Mouse (Mus musculus): ENCODE measurements around the gene Numa1.
"Not testable (repeated sequence)": the region's sequence is repeated elsewhere in the genome, so short reads cannot be mapped to it uniquely, and the experiment has no call there.

Gene Numa1

DNA sequence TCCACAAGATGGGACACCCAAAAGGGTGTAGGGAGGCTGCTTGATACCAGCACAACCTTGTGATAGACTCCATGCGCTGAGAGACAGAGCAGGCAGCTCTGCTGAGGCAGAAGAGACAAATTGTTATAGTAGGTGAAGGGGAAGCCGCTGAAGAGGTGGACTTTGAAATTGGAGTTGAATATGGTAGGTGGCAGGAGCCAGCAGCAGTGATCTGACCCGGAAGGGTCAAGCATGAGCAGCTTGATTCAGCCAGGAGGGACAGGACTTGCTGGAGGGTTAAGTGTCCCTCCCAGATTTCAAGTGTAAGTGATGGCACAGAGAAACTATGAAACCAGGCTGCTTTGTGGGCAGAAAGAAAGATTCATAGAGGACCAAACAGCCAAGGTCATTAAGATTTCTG lies 51.2 kb downstream of the Numa1 start:
- no peak for DNase-seq (ENCODE audit: low read depth)

DNA sequence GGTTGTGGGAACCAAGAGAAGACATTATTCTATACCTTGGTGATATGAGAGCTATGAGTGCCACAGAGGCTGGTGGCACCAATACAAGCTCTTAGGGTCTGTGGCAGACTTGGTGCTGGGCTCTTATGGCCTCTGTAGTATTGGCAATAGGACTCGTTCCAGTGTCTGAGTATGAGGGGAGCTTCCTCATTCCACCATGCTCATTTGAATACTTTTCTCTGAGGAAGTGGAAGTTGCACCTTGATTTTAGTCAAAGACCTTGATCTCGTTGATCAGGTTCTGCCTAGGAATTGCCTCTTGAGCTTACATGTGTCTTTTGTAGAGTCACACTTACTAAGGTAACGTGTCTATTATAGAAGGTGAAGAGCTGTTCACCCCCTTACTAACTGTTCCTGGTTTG lies 60.3 kb downstream of the Numa1 start:
- no peak for DNase-seq (ENCODE audit: low read depth)

DNA sequence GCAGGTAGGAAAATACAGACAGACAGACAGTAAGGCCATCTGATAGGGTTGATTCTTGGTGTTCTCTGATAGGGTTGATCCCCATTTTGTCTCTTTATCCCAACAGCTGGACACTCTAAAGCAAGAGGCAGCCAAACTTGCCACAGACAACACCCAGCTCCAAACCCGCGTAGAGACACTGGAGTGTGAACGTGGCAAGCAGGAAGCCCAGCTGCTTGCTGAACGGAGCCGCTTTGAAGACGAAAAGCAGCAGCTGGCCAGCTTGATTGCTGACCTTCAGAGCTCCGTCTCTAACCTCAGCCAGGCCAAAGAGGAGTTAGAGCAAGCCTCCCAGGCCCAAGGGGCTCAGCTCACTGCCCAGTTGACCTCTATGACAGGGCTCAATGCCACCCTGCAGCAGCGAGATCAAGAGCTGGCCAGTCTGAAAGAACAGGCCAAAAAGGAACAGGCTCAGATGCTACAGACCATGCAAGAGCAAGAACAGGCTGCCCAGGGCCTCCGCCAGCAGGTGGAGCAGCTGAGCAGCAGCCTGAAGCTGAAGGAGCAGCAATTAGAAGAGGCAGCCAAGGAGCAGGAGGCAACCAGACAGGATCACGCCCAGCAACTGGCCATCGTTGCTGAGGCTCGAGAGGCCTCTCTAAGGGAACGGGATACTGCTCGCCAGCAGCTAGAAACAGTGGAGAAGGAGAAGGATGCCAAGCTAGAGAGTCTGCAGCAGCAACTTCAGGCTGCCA lies 64.5 kb downstream of the Numa1 start:
- DNase-seq (ENCODE audit: low read depth): peak; percentile 79

DNA sequence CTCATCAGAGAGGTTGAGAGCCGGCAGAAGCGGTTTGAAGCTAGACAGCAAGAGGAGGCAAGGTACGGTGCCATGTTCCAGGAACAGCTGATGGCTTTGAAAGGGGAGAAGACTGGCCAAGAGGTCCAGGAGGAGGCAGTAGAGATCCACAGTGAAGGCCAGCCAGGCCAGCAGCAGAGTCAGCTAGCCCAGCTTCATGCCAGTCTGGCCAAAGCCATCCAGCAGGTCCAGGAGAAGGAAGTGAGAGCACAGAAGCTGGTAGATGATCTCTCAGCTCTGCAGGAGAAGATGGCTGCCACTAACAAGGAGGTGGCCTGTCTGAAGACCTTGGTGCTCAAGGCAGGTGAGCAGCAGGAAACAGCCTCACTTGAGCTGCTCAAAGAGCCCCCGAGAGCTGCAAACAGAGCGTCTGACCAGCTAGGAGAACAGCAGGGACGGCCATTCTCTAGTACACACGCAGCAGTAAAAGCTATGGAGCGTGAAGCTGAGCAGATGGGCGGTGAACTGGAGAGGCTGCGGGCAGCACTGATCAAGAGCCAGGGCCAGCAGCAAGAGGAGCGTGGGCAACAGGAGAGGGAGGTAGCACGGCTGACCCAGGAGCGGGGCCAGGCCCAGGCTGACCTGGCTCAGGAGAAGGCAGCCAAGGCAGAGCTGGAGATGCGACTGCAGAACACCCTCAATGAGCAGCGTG lies 65.7 kb downstream of the Numa1 start:
- DNase-seq (ENCODE audit: low read depth): no peak

DNA sequence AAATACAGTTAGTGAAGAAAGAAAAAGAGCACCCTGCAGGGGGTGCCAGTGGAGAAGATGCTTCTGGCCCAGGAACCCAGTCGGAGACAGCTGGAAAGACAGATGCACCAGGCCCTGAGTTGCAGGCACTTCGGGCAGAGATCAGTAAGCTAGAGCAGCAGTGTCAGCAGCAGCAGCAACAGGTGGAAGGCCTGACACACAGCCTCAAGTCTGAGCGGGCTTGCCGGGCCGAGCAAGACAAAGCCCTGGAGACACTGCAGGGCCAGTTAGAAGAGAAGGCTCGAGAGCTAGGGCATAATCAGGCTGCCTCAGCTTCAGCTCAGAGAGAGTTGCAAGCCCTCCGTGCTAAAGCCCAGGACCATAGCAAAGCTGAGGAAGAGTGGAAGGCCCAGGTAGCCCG lies 66.4 kb downstream of the Numa1 start:
- no peak for DNase-seq (ENCODE audit: low read depth)

DNA sequence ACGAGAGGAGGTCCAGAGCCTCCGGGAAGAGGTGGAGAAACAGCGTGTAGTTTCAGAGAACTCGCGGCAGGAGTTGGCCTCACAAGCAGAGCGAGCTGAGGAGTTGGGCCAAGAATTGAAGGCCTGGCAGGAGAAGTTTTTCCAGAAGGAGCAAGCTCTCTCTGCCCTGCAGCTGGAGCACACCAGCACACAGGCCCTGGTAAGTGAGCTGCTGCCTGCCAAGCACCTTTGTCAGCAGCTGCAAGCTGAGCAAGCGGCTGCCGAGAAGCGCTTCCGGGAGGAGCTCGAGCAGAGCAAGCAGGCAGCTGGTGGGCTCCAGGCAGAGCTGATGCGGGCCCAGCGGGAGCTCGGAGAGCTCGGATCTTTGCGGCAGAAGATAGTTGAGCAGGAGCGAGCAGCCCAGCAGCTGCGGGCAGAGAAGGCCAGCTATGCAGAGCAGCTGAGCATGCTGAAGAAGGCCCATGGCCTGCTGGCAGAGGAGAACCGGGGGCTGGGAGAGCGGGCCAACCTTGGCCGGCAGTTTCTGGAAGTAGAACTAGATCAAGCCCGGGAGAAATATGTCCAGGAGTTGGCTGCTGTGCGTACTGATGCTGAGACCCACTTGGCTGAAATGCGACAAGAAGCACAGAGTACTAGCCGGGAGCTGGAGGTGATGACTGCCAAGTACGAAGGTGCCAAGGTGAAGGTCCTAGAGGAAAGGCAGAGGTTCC lies 67.2 kb downstream of the Numa1 start:
- DNase-seq (ENCODE audit: low read depth): no peak

DNA sequence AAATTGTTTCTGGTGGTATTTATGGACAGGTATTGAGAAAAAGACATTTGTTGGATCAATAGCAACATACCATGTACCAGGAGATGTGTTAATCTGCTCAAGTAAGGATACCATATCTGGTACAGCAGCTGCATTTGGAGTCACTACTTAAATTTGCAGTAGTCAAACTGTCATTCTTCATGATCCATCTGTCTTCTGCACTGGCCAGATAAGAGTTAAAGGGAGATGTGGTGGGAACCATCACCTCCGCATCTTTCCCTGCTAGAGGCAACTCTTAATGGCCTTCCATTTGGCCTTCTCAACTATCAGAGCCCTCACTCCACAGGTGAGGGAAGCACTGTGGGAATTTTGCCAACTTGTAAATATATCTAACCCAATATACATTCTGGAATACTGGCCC lies 72.6 kb downstream of the Numa1 start:
- DNase-seq (ENCODE audit: low read depth): no peak

DNA sequence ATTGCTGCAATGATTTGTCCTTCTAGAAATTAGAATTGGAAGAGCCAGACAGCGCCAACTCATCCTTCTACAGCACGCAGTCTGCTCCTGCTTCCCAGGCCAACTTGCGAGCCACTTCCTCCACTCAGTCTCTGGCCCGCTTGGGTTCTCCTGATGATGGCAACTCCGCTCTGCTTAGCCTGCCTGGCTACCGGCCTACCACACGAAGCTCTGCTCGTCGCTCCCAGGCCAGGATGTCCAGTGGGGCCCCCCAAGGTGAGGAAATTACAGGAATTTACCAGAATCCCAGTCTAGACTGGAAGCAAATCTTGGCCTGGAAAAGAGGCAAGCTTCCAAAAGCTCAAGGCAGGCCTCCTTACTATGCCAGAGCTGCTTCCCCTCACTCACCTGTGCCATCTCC lies 77.9 kb downstream of the Numa1 start:
- no peak for DNase-seq (ENCODE audit: low read depth)

DNA sequence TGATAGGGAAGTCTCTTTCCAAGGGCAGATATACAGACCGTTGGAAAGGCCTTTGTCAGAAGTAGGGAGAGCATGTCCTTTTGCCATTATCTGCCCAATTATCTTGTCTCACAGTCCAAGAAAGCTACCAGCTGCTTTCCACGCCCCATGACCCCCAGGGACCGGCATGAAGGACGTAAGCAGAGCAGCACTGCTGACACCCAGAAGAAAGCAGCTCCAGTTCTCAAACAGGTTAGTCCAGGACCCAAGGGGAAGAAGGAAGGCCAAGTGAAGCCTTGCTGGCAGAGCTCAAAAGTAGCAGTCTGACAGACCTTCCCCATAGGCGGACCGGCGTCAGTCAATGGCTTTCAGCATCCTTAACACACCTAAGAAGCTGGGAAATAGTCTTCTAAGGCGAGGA lies 79.5 kb downstream of the Numa1 start:
- DNase-seq (ENCODE audit: low read depth): no peak

DNA sequence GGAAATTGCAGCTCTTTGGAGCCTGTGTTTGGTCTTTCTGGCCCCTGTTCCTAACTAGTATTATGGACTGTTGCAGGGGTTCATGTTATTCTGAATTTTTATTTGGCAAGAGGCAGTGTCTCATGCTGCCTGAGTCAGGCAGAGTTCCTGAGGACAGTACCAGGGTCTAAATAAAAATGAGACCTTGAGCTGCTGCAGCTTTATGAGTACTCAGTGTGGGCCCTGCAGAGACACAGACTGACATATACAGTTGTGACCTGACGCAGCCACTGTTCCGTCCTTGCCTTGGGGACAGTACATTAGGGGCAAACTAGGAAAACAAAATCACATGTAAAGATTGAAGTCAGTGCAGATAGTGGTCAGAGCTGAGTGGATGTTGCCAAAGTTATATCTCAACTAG lies 81.1 kb downstream of the Numa1 start:
- DNase-seq (ENCODE audit: low read depth): no peak

DNA sequence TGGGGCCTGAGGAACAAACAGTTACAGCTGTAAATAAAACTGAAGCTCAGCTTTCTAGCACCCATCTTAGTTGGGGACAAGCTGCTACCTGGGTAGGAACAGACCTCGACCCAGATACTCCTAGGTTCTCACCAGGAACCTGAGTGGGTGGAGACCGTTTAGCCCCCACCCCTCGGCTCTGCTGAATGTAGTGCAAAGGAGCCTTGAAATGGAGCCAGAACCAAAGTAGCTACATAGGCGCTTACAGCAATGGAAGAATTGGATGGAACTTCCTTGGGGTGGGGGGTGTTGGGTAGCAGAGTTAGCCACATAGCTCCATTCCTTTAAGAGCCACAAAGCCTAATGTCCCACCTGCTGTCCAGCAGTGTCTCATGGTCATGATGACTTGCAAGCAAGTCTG lies 83.0 kb downstream of the Numa1 start:
- DNase-seq (ENCODE audit: low read depth): no peak

DNA sequence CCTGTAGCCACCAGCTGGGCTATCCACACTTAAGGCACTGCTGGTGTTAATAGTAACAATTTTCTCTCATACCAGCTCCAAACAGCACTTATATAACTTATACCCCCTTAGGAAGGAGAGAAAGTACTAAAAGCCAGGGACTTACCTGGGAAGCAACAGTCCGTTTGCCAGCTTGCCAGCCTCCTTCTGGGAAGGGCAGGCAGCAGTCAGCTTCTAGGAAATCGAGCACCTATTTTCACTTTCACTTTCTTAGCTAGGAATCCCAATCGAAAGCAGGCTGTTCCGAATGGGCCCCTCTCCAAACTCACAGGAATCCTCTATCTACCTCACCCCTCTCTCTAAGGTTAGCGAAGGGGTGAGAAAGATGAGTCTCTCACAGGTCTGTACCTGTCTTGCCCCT lies 83.5 kb downstream of the Numa1 start:
- DNase-seq (ENCODE audit: low read depth): peak; percentile 24

DNA sequence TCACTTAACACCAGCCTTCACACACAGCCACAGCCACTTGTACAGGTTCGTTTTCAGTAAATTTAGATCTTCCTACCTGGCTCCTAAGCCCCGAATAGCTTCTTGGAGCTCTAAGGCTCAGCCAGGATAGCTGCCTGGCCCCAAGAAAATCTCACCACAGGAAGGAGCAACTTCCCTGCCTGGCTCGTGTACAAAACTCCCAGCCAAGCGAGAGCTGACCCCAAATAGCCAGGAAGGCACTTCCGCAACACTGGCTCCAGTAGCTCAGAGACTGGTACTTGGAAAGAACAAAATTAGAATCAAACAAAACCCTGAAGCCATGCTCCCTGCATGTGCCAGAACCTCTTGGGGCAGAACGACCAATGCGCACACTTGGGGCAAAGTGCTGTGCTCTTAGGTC lies 84.1 kb downstream of the Numa1 start:
- no peak for DNase-seq (ENCODE audit: low read depth)

DNA sequence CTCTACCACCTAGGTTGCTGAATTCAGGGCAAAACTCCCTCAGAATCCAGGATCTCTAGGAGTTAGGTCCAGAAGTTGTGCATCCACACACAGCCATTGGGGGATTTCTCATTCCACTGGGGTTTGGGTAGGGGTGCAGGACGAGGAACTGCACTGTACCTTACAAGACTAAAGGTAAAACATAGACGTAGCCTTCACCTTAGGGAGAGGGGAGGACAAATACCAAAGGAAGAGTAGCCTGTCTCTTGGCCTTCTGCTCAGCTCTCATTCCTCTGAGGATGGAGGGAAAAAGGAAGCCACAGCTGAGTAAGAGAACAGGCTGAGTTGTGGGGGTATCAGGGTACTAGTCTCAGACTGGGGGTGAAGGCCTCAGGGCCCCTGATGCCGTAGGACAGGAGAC lies 84.7 kb downstream of the Numa1 start, which contains the start of gene Il18bp:
Gene Il18bp (minus strand): TSS at position 101 of the 400 bp plus-strand sequence.
- DNase-seq (ENCODE audit: low read depth): no peak

DNA sequence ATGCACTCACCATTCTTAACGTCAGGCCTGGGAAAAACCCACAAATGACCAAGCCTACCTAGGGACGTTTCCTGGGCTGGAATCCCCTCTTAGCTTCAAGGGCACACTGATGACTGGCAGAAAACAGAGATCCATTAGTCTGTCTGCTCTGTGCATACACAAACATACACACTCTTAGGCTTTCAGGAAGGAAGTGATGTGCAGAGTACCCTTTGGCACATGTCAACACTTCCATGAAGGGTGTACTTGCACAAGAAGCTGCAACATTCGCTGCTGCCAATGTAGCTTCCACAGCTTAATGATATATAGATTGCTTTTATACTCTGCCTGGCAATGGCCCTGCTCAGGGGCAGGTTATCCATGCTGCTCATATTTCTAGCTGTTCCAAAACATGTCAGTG lies 85.5 kb downstream of the Numa1 start:
- no peak for DNase-seq (ENCODE audit: low read depth)

DNA sequence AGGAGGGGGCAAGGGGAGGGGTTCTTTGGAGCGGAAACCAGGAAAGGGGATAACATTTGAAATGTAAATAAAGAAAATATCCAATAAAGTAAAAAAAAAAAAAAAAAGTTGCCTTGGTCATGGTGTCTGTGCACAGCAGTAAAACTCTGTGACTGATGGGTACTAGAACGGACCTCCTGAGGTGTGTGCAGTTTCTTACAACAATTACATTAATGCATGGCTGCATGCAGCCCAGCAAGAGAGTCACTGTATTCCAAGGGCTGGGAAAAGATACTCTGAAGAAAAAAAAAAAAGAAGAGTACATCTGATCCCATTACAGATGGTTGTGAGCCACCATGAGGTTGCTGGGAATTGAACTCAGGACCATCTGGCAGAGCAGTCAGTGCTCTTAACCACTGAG lies 87.0 kb downstream of the Numa1 start:
- not testable (repeated sequence) for DNase-seq (ENCODE audit: low read depth)

DNA sequence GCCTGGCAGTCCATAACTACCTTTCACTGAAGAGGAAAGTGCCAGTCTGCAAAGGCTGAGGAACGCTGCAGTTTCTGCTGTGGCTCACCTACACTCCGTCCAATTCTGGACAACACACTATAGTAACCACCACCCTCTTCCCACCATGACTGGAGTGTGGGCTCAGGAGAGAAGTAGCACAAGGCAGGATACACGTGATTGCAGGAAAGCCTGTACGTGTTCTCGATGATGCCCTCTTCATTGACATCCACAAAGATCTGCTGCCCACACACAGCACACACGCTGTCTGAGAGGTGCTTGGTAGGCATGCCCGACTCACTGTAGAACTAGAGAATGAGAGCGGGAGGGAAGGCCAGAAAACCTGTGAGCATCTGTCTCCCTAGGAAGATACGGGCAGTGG lies 89.9 kb downstream of the Numa1 start:
- no peak for DNase-seq (ENCODE audit: low read depth)

DNA sequence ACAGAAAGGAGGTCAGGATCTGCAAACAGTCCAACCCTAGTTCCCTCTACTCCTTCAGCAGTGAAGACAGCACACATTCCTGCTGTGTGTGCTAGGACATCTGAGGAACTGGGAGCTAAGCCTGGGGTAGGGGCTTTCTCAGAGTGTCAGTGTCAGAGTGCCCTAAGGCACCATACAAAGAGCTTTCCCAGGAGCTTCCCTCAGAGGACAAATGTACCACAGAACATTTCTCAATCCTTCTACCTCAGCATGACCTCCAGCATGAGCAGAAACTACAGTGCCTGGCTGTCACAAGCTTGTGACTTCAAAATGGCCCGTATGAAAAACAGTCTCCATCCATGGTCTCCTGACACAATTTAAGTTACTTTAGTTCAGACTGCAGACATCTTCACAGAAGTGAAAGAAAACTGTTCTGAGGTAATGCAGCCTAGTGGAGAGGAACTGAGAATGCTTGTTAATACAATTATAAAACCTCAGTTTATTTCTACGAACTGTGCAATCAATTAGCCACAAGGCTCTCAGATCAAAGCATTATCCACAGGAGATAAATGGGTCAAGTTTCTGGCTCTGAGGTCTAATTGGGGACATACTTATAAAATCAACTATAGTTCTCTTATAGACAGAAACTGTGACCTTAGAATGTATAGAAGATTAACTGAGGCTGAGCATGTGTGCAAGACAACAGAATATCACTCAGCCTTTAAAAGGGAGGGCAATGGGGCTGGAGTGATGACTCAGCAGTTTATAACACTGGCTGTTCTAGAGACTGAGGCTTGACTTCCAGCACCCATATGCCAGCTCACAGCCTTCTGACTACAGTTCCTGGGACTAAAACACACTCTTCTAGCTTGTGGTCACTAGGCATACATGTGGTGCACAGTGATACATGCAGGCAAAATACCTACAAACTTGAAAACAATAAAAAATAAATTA lies 91.5 kb downstream of the Numa1 start:
- no peak for DNase-seq (ENCODE audit: low read depth)

DNA sequence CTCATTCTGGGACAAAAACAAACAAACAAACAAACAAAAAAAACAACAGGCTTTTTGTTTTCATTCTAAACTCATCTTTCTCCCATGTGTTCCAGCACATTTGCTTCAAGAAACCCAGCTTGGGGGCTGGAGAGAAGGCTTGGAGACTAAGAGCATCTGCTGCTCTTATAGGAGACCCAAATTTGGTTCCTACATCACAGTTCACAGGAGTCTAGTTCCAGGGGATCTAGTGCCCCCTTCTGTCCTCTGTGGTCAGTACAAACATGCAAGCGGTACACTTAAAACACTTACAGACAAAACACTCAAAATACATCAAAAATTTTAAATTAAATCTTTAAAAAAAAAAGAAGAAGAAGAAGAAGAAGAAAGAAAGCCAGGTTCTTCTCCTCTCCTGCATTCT lies 101.0 kb downstream of the Numa1 start:
- no peak for DNase-seq (ENCODE audit: low read depth)

DNA sequence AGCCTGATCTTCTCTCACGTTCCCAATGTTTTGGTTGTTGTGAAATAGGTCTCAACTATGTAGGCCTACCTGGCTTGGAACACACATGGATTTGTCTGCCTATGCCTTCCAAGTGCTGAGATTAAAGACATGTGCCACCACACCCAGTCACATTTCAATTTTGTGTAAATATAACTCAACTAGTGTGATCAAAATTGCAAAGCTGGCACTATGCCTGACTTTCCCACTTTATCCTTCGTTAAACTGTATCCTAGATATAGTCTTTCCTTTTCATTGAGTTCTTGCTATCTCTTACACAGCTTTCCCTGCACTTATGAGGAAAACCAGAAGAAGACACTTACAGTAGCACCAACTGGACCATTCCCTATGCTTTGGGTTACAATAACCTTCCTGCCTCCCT lies 101.6 kb downstream of the Numa1 start:
- DNase-seq (ENCODE audit: low read depth): no peak

DNA sequence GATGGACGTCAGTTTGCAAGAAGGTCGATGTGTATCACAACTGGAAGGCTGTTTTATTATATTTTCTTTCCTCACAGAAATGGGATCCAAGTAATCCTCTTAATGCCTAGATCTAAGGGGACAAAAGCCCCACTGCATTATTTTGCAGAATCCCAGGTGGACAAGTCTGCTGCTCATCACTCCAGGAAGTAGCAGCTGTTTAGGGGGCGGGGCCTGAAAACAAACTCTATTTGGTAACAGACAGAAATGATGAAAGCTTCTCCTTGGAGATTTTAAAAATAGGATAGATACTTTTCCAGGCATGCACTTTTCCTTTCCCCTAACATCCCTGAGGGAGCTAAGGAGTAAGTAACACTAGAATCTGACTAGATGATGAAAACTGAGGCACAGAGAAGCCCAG lies 103.4 kb downstream of the Numa1 start:
- DNase-seq (ENCODE audit: low read depth): no peak

DNA sequence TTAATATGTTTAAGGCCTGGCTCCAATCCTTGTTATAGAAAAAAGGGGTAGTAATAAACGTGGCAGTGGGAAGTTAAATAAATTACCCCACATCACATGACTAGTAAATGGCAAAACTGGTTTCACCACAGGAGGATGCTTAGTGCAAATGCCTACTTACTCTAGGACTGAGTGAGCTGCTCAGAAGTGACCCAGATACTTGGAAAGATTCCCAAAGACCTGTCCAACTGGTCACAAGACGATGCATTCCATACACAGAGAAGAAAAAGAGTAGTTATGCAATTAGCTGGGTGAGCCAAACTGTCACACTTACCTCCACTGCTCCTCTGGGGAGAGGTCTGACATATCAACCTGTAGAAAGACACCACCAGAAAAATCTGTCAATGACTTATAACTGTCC lies 108.4 kb downstream of the Numa1 start:
- DNase-seq (ENCODE audit: low read depth): no peak

All from naive thymus-derived CD4-positive, alpha-beta T cell, adult 2 months (primary cell).